21 mouse cellular contexts compared by ENCODE assay signal in genomic region chr10:96231309-96231708, GRCm38 (mm10).
A peak's percentile ranks its signal among the peaks of the same experiment; 100 is the strongest.
DNase-seq lines count a peak whose midpoint lies in the region; ATAC-seq and TF ChIP-seq lines count a peak whose summit lies in the region.
"Had no signal": no experiment of that assay in that cellular context is flagged by ENCODE, and none has a peak within 500 bp of the region (broad histone marks: within the 10 kb centered on the region; RNA-seq: fewer than 3 reads in every experiment).

No protein-coding gene starts in this region.

- TF ChIP-seq CTCF in Patski (IDR thresholded peaks at IDR 0.05): no peak
- no peak for TF ChIP-seq CTCF in heart, adult 2 months (IDR thresholded peaks at IDR 0.05)

- no peaks in the 10 kb centered on the region for H3K36me3 ChIP-seq in forebrain, embryonic 11.5 days (ENCODE audit: control insufficient read depth, insufficient read depth, low read length)
- no peaks in the 10 kb centered on the region for H3K36me3 ChIP-seq in heart, adult 2 months (ENCODE audit: control insufficient read depth, insufficient read depth, low read length)
- H3K36me3 ChIP-seq: embryonic facial prominence, embryonic 10.5 days; forebrain, embryonic 10.5 days; forebrain, embryonic 15.5 days; heart, embryonic 15.5 days; hindbrain, embryonic 13.5 days had no signal

- H3K9ac ChIP-seq in forebrain, embryonic 11.5 days (ENCODE audit: low read length): no peak overlapping the region
- no peak overlapping the region for H3K9ac ChIP-seq in heart, adult 2 months (ENCODE audit: low read depth, low read length)
- H3K9ac ChIP-seq: forebrain, embryonic 15.5 days; heart, embryonic 15.5 days; hindbrain, embryonic 13.5 days had no signal

- 87% methylated on average over 6 of the region's 6 CpGs for WGBS in forebrain, embryonic 11.5 days
- WGBS in heart, adult 2 months: 82% methylated on average over 6 of the region's 6 CpGs

- CTCF ChIA-PET in Patski (lab: Charles Lee): interaction anchor here (0.8 to 1.4 kb wide), 2 partner anchors 10 kb away, joined by 3 read pairs; no protein-coding TSS in a partner anchor

- intact Hi-C loops in heart, adult 2 months (cut with DNase I): no loop called here

- no peaks in the 10 kb centered on the region for H3K9me3 ChIP-seq in forebrain, embryonic 11.5 days (ENCODE audit: control insufficient read depth, low read length)
- H3K9me3 ChIP-seq: embryonic facial prominence, embryonic 10.5 days; forebrain, embryonic 10.5 days; forebrain, embryonic 15.5 days; heart, embryonic 15.5 days; hindbrain, embryonic 13.5 days had no signal

- no peak overlapping the region for H3K4me3 ChIP-seq in forebrain, embryonic 11.5 days (ENCODE audit: low read depth, low read length)
- no peak overlapping the region for H3K4me3 ChIP-seq in heart, adult 2 months
- H3K4me3 ChIP-seq: embryonic facial prominence, embryonic 10.5 days; erythroblast, embryonic 14.5 days; forebrain, embryonic 10.5 days; forebrain, embryonic 15.5 days; heart, embryonic 15.5 days; hindbrain, embryonic 13.5 days had no signal

- H3K27ac ChIP-seq in forebrain, embryonic 11.5 days (ENCODE audit: low read depth, low read length): no peak overlapping the region
- H3K27ac ChIP-seq in heart, adult 2 months: no peak overlapping the region
- H3K27ac ChIP-seq: embryonic facial prominence, embryonic 10.5 days; forebrain, embryonic 10.5 days; forebrain, embryonic 15.5 days; heart, embryonic 15.5 days; hindbrain, embryonic 13.5 days; hindbrain, postnatal 0 days had no signal

- TF ChIP-seq POLR2A in heart, adult 2 months (IDR thresholded peaks at IDR 0.05; ENCODE audit: insufficient read depth, low read depth, low read length): no peak

- peak; percentile 34 for ATAC-seq in CD4-positive, CD25-positive, alpha-beta regulatory T cell, adult 4 months
- peak; percentile 96 for ATAC-seq in Patski
- no peak for ATAC-seq in forebrain, embryonic 11.5 days (replicated peaks; ENCODE audit: low FRiP score)
- ATAC-seq: forebrain, embryonic 15.5 days; hindbrain, postnatal 0 days had no signal

- peak; percentile 48 for DNase-seq in heart, adult 11 months
- no peak for DNase-seq in heart, adult 9 months (ENCODE audit: low spot score in 2 of 2)
- peak; percentile 64 for DNase-seq in 3134 (ENCODE audit: extremely low read depth, insufficient read length, low spot score)
- peak; percentile 49 for DNase-seq in Patski (ENCODE audit: low read depth, low spot score)
- no peak for DNase-seq in adrenal gland, postnatal 36 days
- DNase-seq in forebrain, embryonic 11.5 days (ENCODE audit: low spot score): no peak
- no peak for DNase-seq in heart, adult 2 months
- DNase-seq: adrenal gland, postnatal 10 days; cerebellum, adult 18-20 months; cerebellum, adult 9-11 months; gastrocnemius, postnatal 14 days; heart, postnatal 14 days had no signal

- POLR2A ChIA-PET in Patski (lab: Charles Lee): interaction anchor here (1.1 kb wide), 1 partner anchor 521 kb away, joined by 3 read pairs; no protein-coding TSS in a partner anchor

- in situ Hi-C loops in Patski (cut with MboI; ENCODE audit: low pct_unique_long_range_greater_than_20kb): no loop called here

- H3K79me2 ChIP-seq in heart, adult 2 months (replicated peaks; ENCODE audit: control insufficient read depth, insufficient read depth, low read length): no peaks in the 10 kb centered on the region

- H3K4me2 ChIP-seq in forebrain, embryonic 11.5 days (ENCODE audit: low read depth, low read length, severe bottlenecking): no peak overlapping the region
- H3K4me2 ChIP-seq: forebrain, embryonic 15.5 days; heart, embryonic 11.5 days; heart, embryonic 15.5 days; hindbrain, embryonic 13.5 days had no signal

- no peaks in the 10 kb centered on the region for H3K4me1 ChIP-seq in forebrain, embryonic 11.5 days (replicated peaks; ENCODE audit: control insufficient read depth, insufficient read depth, low read length)
- no peaks in the 10 kb centered on the region for H3K4me1 ChIP-seq in heart, adult 2 months (ENCODE audit: control insufficient read depth, insufficient read depth, low read length)
- H3K4me1 ChIP-seq: forebrain, embryonic 15.5 days had no signal

- no peak for TF ChIP-seq EP300 in heart, adult 2 months (IDR thresholded peaks at IDR 0.05; ENCODE audit: insufficient read depth, low read depth, low read length)

- H3K27me3 ChIP-seq in Patski: no peaks in the 10 kb centered on the region
- no peaks in the 10 kb centered on the region for H3K27me3 ChIP-seq in forebrain, embryonic 11.5 days (ENCODE audit: control insufficient read depth, insufficient read depth, low read length)
- no peaks in the 10 kb centered on the region for H3K27me3 ChIP-seq in heart, adult 2 months (ENCODE audit: control insufficient read depth, insufficient read depth, low read length)
- H3K27me3 ChIP-seq: forebrain, embryonic 15.5 days; heart, embryonic 15.5 days; hindbrain, embryonic 13.5 days had no signal

Comparison
In these comparisons a context has a peak if more than half of its experiments do, and no peak if none do; other contexts are left out.
1. DNase-seq: peak in heart, adult 11 months (single experiment), 3134 (single experiment) and Patski (single experiment); none in heart, adult 9 months (0 of 2), adrenal gland, postnatal 36 days (0 of 2), forebrain, embryonic 11.5 days (single experiment) and heart, adult 2 months (0 of 2).